Mouse (Mus musculus) thymus, adult 2 months (tissue): ENCODE data around the gene Slc6a8.

ENCODE experiments used
- CTCF ChIP-seq: fragments of 200-500 bp; IDR thresholded peaks from 2 replicates; pipeline ENCODE4 v1.5.1; 2012; ENCODE audit warnings: mild to moderate bottlenecking, control low read depth, low read length, moderate library complexity, borderline replicate concordance; ENCODE audit not compliant: control insufficient read depth, poor library complexity, insufficient read depth; ENCODE audit errors: extremely low read depth
- POLR2A ChIP-seq: fragments of 200-500 bp; IDR thresholded peaks from 2 replicates; pipeline ENCODE4 v1.6.1; 2012; ENCODE audit warnings: mild to moderate bottlenecking, low read length, control low read depth, moderate library complexity; ENCODE audit not compliant: control insufficient read depth, poor library complexity, insufficient read depth; ENCODE audit errors: extremely low read depth

GRCm38 (mm10) chrX:73672879-73673618 lies at the start of gene Slc6a8:
- TF ChIP-seq POLR2A (no peak), CTCF (no peak)
